Mouse (Mus musculus) midbrain, postnatal 0 days (tissue): ENCODE data around the gene Krtap5-2. TPM values are rescaled to one million over a fixed set of nuclear protein-coding genes. Genes with fewer than 3 reads are reported as not detected.
"Not testable (repeated sequence)": the region's sequence is repeated elsewhere in the genome, so short reads cannot be mapped to it uniquely, and the experiment has no call there.

Experiments
- ATAC-seq: fragments of 200-750 bp; cut with Nextera tagmentation; 2 replicates; pipeline ENCODE4 v1.8.0; 2017; ENCODE audit warnings: moderate number of reproducible peaks, mild to moderate bottlenecking, moderate TSS enrichment, moderate library complexity; ENCODE audit not compliant: low FRiP score
- DNase-seq: peaks from one replicate; pipeline ENCODE4 v3.0.0-alpha.2; 2015; ENCODE audit warnings: low spot score
- H3K27ac ChIP-seq: fragments of 300-500 bp; sonication (generic); 2 replicates; pipeline ENCODE4 v1.5.1; 2014; ENCODE audit warnings: low read depth, mild to moderate bottlenecking, low read length, mixed read lengths
- H3K27me3 ChIP-seq: fragments of 300-500 bp; sonication (generic); 2 replicates; pipeline ENCODE4 v1.6.1; 2014; ENCODE audit warnings: low read length, control low read depth, mixed read lengths; ENCODE audit not compliant: insufficient read depth
- H3K36me3 ChIP-seq: fragments of 300-500 bp; sonication (generic); 2 replicates; pipeline ENCODE4 v1.6.1; 2014; ENCODE audit warnings: low read length, control low read depth, mixed read lengths; ENCODE audit not compliant: insufficient read depth
- H3K4me1 ChIP-seq: fragments of 300-500 bp; sonication (generic); 2 replicates; pipeline ENCODE4 v1.6.1; 2014; ENCODE audit warnings: mild to moderate bottlenecking, control low read depth, antibody characterized with exemption, low read length, mixed read lengths; ENCODE audit not compliant: insufficient read depth
- H3K4me2 ChIP-seq: fragments of 300-500 bp; sonication (generic); 2 replicates; pipeline ENCODE4 v1.6.1; 2014; ENCODE audit warnings: low read depth, mild to moderate bottlenecking, low read length, mixed read lengths; ENCODE audit not compliant: poor library complexity, severe bottlenecking
- H3K4me3 ChIP-seq: fragments of 300-500 bp; sonication (generic); 2 replicates; pipeline ENCODE4 v1.5.1; 2014; ENCODE audit warnings: low read depth, mild to moderate bottlenecking, low read length, moderate library complexity
- H3K9ac ChIP-seq: fragments of 300-500 bp; sonication (generic); replicated peaks from 2 replicates; pipeline ENCODE4 v1.6.1; 2014; ENCODE audit warnings: mild to moderate bottlenecking, low read length, moderate library complexity, mixed read lengths; ENCODE audit not compliant: poor library complexity, severe bottlenecking
- H3K9me3 ChIP-seq: fragments of 300-500 bp; sonication (generic); 2 replicates; pipeline ENCODE4 v1.6.1; 2016; ENCODE audit warnings: low read length, control low read depth
- CTCF ChIP-seq: IDR thresholded peaks from 2 replicates; pipeline ENCODE4 v1.5.1; 2016; ENCODE audit warnings: antibody characterized with exemption, mild to moderate bottlenecking
- WGBS: fragments of 180-500 bp; shearing (Covaris S2); extraction: QIAGEN DNeasy Blood & Tissue Kit; methylation state at CpG from one replicate; pipeline ENCODE4 v1.1.7; 2014; 5-methylcytosine and 5-hydroxymethylcytosine counted together
- polyA plus RNA-seq: library from polyadenylated mRNA; unstranded; fragments of >200 nt; fragmentation: Nextera tagmentation; extraction: Ambion mirVana; gene quantifications from 2 replicates; pipeline ENCODE4 v1.2.1, GENCODE M21; 2015
- total RNA-seq: library from RNA; depleted of rRNA; stranded (reverse); fragments of >200 nt; gene quantifications from 2 replicates; pipeline ENCODE4 v1.2.3, GENCODE M21; 2014

The Krtap5-2 gene
- total and polyA plus RNA-seq, 2 experiments from 2014 or later, result not detected

DNA sequence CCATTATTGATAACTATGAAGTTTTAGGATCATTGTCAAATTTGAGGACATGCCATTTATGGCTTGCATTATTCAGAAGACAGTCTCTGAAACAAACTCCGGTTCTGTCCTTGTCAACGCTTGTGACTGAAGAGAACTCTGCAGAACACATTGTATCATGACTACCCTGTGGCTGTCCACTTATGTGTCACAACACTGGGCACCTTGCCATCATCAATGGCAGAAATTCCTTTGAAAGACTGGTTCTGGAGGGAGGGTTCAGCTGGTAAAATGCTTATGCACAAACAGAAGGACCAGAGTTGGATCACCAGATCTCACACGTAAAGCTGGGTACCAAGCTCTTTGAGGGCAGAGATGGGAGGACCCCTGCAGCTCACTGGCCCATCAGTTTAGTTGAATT is 16.4 kb downstream of the Krtap5-2 start:
- ATAC-seq (no peak), DNase-seq (no peak)
- H3K36me3 ChIP-seq, result no peaks in the 10 kb centered on the region
- no peaks in the 10 kb centered on the region for H3K9me3 ChIP-seq
- H3K27ac ChIP-seq, result no peak overlapping the region
- no peak for TF ChIP-seq CTCF
- H3K4me1 ChIP-seq, result no peaks in the 10 kb centered on the region
- H3K9ac ChIP-seq, result no peak overlapping the region
- 92% methylated on average over 3 of the region's 3 CpGs for WGBS
- H3K4me3 ChIP-seq, result no peak overlapping the region
- H3K27me3 ChIP-seq, result no peaks in the 10 kb centered on the region
- no peak overlapping the region for H3K4me2 ChIP-seq

DNA sequence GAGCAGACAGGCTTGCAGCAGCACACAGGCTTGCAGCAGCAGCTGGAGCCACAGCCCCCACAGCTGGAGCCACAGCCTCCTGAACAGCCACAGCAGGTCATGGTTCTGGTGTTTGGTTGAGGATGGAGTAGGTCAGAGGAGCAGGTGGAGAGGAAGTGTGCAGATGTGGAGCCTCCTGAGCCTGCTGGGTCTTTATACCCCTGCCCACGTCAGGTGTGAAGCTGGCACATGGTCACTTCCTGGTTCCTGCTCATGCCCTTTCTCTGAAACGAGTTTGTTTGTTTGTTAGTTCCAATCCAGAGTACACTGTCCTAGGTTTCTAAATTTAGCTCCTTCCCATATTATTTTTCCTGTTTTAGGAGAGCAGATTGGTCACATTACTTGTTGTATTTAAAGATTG is 18.8 kb downstream of the Krtap5-2 start, which contains the start of gene Gm29735:
TSS of gene Gm29735 (minus strand) at position 101 of the 400 bp plus-strand sequence.
- 59% methylated on average over 2 of the region's 2 CpGs for WGBS

DNA sequence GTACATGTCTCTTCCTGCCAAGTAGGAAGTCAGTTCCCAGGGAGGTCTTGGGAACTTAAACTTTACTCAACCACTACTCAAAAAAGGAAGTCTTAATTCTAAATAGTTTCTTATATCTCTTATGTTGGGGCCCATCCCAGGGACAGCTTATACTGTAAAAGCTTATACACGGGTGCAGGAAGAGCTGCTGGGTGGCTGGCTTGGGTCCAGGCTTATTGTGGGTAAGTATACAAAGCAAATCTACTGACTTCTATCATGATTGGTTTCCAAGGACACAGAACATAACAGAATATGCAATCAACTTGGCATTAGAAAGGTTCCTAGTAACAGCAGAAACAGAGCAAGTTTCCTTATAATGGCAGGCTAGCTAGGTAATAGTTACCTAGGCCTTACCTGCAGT is 20.5 kb downstream of the Krtap5-2 start:
- DNase-seq (no peak), ATAC-seq (no peak)

More for the DNA sequence above, 18.8 kb downstream of the Krtap5-2 start, which contains the start of gene Gm29735:
- H3K9me3 ChIP-seq, H3K27ac ChIP-seq, H3K4me1 ChIP-seq, H3K4me3 ChIP-seq, H3K4me2 ChIP-seq, H3K36me3 ChIP-seq, DNase-seq, H3K27me3 ChIP-seq, ATAC-seq, H3K9ac ChIP-seq: not testable (repeated sequence)

DNA sequence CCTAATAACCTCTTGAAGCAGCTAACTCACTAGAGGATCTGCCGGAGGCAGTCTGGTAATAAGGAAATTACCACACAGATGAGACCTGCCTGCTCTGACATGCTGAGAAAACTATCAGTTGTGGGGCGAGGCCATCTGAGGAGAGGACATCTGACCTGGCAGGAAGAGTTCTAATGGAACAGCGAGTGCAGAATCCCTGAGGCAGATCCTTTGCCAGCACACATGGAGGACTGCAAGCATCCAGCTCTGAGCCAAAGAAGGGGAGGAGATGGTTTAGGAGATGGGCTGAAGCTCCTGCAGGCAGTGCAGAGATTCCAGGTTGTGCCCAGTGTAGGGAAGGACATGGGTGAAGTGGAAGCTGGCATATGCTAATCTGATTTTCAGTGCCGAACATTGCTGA is 23.6 kb downstream of the Krtap5-2 start:
- Histone ChIP-seq H3K4me1 (no peaks in the 10 kb centered on the region), H3K9ac (no peak overlapping the region), H3K9me3 (no peaks in the 10 kb centered on the region), H3K36me3 (no peaks in the 10 kb centered on the region), H3K27me3 (no peaks in the 10 kb centered on the region), H3K27ac (no peak overlapping the region), H3K4me2 (no peak overlapping the region), H3K4me3 (no peak overlapping the region)
- no peak for ATAC-seq
- no peak for TF ChIP-seq CTCF
- 88% methylated on average over 4 of the region's 4 CpGs for WGBS
- no peak for DNase-seq

More for the DNA sequence above, 20.5 kb downstream of the Krtap5-2 start:
- WGBS, result 53% methylated on average over 1 of the region's 1 CpGs
- Histone ChIP-seq H3K27ac (no peak overlapping the region), H3K4me1 (no peaks in the 10 kb centered on the region), H3K9me3 (no peaks in the 10 kb centered on the region), H3K36me3 (no peaks in the 10 kb centered on the region), H3K4me3 (no peak overlapping the region), H3K27me3 (no peaks in the 10 kb centered on the region), H3K4me2 (no peak overlapping the region), H3K9ac (no peak overlapping the region)
- TF ChIP-seq CTCF, result no peak

DNA sequence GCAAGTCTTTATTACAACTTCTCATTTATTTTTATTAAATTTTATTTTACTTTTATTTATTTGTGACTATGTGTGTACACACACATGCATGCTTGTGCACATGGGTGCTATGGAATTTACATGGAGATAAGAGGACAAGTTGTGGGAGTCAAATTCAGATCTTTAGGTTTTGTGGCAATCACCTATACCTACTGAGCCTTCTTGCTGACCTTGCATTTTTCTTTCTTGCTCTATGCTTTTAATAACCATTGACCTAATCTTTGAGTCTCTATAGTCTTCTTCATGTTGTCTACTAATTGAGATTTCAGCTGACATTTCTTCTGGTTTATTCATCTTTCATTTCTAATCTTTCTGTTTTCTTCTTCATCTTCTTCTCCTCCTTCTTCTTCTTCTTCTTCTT is 27.2 kb downstream of the Krtap5-2 start:
- DNase-seq (no peak), ATAC-seq (no peak)
- H3K36me3 ChIP-seq, result no peaks in the 10 kb centered on the region
- H3K9me3 ChIP-seq, result no peaks in the 10 kb centered on the region
- H3K27me3 ChIP-seq, result no peaks in the 10 kb centered on the region
- H3K4me2 ChIP-seq, result no peak overlapping the region
- H3K4me1 ChIP-seq, result no peaks in the 10 kb centered on the region
- no peak for TF ChIP-seq CTCF
- no peak overlapping the region for H3K4me3 ChIP-seq
- H3K9ac ChIP-seq, result no peak overlapping the region
- H3K27ac ChIP-seq, result no peak overlapping the region

DNA sequence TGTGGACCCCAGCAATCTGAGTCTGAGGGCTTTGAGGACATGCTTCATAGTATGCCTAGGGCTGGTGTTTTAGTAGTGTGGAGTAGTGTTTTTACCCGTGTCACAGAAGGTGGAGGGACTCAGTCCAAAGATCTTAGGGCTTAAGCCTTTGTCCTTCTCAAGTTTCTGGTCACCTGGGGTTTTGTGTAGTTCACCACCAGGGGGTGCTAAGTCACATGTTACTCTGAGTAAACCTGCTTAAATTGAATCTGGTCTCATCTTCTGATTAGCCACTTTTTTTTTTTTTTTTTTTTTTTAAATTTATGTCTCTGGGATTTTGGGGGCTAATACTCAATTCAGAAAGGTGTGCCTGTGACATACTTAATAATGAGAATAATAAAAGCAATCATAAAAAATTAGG is 29.8 kb downstream of the Krtap5-2 start:
- peak; percentile 67 for TF ChIP-seq CTCF
- no peak for ATAC-seq

More for the DNA sequence above, 29.8 kb downstream of the Krtap5-2 start:
- peak; percentile 71 for DNase-seq
- H3K4me2 ChIP-seq, result no peak overlapping the region
- H3K9ac ChIP-seq, result no peak overlapping the region
- H3K9me3 ChIP-seq, result no peaks in the 10 kb centered on the region
- no peak overlapping the region for H3K4me3 ChIP-seq
- no peaks in the 10 kb centered on the region for H3K4me1 ChIP-seq
- no peaks in the 10 kb centered on the region for H3K27me3 ChIP-seq
- H3K27ac ChIP-seq, result no peak overlapping the region
- WGBS, result 3% methylated on average over 1 of the region's 1 CpGs
- H3K36me3 ChIP-seq, result no peaks in the 10 kb centered on the region
